Mouse (Mus musculus) midbrain, embryonic 11.5 days (tissue): Measurements from ENCODE around the gene Gm20696. TPM values are rescaled to one million over a fixed set of nuclear protein-coding genes. Genes with fewer than 3 reads are reported as not detected.
A peak's percentile ranks its signal among the peaks of the same experiment; 100 is the strongest.

ENCODE experiments used
- ATAC-seq: fragments of 200-750 bp; cut with Nextera tagmentation; 2 replicates; pipeline ENCODE4 v1.8.0; 2017; ENCODE audit warnings: moderate TSS enrichment, moderate library complexity; ENCODE audit not compliant: low FRiP score
- DNase-seq: peaks from one replicate; pipeline ENCODE4 v3.0.0; 2015; ENCODE audit warnings: low spot score; ENCODE audit errors: missing footprints
- H3K27ac ChIP-seq: fragments of 300-500 bp; sonication (generic); 2 replicates; pipeline ENCODE4 v1.5.1; 2014; ENCODE audit warnings: low read depth, low read length
- H3K27me3 ChIP-seq: fragments of 300-500 bp; sonication (generic); 2 replicates; pipeline ENCODE4 v1.6.1; 2014; ENCODE audit warnings: mild to moderate bottlenecking, low read length, moderate library complexity, mixed read lengths; ENCODE audit not compliant: control insufficient read depth, insufficient read depth
- H3K36me3 ChIP-seq: fragments of 300-500 bp; sonication (generic); 2 replicates; pipeline ENCODE4 v1.6.1; 2014; ENCODE audit warnings: mild to moderate bottlenecking, low read length, moderate library complexity, mixed read lengths; ENCODE audit not compliant: control insufficient read depth, insufficient read depth
- H3K4me1 ChIP-seq: fragments of 300-500 bp; sonication (generic); 2 replicates; pipeline ENCODE4 v1.6.1; 2014; ENCODE audit warnings: low read length; ENCODE audit not compliant: control insufficient read depth, insufficient read depth
- H3K4me2 ChIP-seq: fragments of 300-500 bp; sonication (generic); 2 replicates; pipeline ENCODE4 v1.6.1; 2014; ENCODE audit warnings: mild to moderate bottlenecking, moderate library complexity
- H3K4me3 ChIP-seq: fragments of 300-500 bp; sonication (generic); 2 replicates; pipeline ENCODE4 v1.5.1; 2014; ENCODE audit warnings: low read depth, low read length
- H3K9ac ChIP-seq: fragments of 300-500 bp; sonication (generic); 2 replicates; pipeline ENCODE4 v1.6.1; 2014; ENCODE audit warnings: low read length
- H3K9me3 ChIP-seq: fragments of 300-500 bp; sonication (generic); 2 replicates; pipeline ENCODE4 v1.6.1; 2016; ENCODE audit warnings: low read length; ENCODE audit not compliant: control insufficient read depth
- WGBS: fragments of 180-500 bp; shearing (Covaris S2); extraction: QIAGEN DNeasy Blood & Tissue Kit; methylation state at CpG from one replicate; pipeline ENCODE4 v1.1.7; 2014; 5-methylcytosine and 5-hydroxymethylcytosine counted together
- polyA plus RNA-seq: library from polyadenylated mRNA; unstranded; fragments of >200 nt; fragmentation: Nextera tagmentation; extraction: Ambion mirVana; gene quantifications from 2 replicates; pipeline ENCODE4 v1.2.1, GENCODE M21; 2014

The Gm20696 gene
- polyA plus RNA-seq, 1 experiment from 2014 or later: 3.4 TPM

DNA sequence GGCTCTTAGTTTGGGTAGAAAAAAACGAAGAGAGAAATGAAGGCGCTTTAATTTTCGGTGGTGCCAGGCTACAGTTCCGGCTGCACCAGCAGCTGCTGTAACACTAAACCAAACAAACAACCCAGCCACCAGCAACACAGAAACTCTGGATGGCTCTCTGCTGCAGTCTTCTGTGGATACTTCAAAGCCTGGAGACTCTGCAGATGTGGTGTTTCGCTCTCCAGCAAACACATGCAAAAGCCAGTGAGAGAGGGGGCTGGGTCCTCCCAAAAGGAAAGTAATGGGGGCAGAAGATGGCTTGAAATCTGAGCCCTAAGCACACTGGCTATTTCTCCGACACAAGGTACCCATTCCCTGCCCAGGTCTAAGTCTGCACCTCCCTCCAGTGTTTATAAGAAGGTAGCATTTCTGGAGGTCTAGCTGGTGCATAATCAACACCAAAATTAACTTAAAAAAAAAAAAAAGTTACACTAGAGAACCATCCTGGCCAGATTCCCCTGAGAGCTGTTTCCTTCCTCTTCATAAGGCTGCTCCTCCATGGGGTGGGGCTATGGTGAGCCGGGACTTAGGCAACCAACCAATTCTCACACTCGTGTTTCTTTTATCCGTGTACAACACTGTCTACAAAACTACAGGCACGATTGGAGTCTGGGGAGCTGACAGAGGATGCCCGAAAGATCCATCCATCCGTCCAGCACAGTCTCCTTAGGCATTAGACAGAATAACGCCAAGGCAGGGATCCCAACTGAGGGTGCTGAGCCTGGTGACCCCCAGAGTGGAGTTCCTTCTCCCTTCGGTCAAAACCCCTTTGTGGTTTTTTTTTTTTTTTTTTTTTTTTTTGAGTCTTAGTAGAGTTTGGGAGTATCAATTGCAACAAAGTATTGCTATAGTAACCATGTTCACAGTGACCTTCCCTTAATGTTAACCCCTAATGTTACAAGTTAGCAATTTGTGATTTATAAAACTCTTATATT, 55.9 kb downstream of the Gm20696 start:
- ATAC-seq: no peak
- no peak overlapping the region for H3K4me2 ChIP-seq

DNA sequence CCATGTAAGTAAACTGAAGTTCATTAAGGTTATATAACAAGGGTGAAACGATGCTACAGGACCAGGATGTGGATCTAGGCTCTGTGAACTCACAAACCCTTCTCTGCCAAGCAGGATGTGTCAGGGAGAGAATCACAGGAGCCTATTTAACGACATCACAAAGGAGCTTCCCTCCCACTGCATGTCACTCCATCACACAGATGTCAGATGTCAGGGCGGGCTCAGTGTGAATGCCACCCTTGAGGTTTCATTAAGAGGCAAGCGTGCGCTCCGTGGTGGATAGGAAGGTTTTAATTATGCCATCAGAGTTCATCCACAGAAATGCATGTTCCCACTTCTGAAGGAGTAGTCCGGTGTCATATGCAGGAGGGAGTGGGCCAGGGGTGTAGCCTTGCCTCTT, 60.5 kb downstream of the Gm20696 start:
- no peak overlapping the region for H3K27ac ChIP-seq
- no peaks in the 10 kb centered on the region for H3K27me3 ChIP-seq
- H3K9me3 ChIP-seq: no peaks in the 10 kb centered on the region
- no peaks in the 10 kb centered on the region for H3K36me3 ChIP-seq
- DNase-seq (no peak), ATAC-seq (no peak)
- no peaks in the 10 kb centered on the region for H3K4me1 ChIP-seq
- H3K4me3 ChIP-seq: no peak overlapping the region
- no peak overlapping the region for H3K4me2 ChIP-seq
- WGBS: 74% methylated on average over 7 of the region's 7 CpGs
- no peak overlapping the region for H3K9ac ChIP-seq

More for the DNA sequence above, 55.9 kb downstream of the Gm20696 start:
- no peak overlapping the region for H3K27ac ChIP-seq
- no peak for DNase-seq
- H3K4me1 ChIP-seq: peaks cover 12% of the 10 kb centered on the region
- H3K4me3 ChIP-seq: no peak overlapping the region
- H3K27me3 ChIP-seq: peaks cover 9% of the 10 kb centered on the region; the same call in 1 of the 2 replicates
- H3K36me3 ChIP-seq: no peaks in the 10 kb centered on the region
- H3K9me3 ChIP-seq: no peaks in the 10 kb centered on the region
- H3K9ac ChIP-seq: no peak overlapping the region
- WGBS: 55% methylated on average over 14 of the region's 14 CpGs

DNA sequence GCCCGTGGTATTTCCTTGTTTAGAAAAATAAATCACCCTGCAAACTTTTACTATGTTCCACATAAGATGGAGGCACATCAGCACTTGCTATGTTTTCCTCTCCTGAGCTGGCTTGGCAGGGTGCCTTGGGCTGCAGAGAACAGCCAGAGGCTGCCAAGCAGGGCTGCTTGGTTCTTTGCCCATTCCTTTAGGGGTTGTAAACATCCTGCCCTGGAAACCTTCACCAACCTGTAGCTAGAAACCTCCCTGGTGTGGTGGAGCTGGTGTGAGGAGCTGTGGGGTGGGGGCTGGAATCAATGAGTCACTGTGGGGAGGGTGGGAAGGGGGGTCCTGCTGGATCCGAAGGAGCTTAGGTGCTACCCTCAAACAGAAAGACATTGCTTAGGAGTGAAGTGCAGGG, 61.8 kb downstream of the Gm20696 start:
- Histone ChIP-seq H3K4me2 (no peak overlapping the region), H3K36me3 (no peaks in the 10 kb centered on the region), H3K4me1 (peaks cover 2% of the 10 kb centered on the region), H3K27me3 (no peaks in the 10 kb centered on the region), H3K9me3 (no peaks in the 10 kb centered on the region), H3K9ac (no peak overlapping the region), H3K4me3 (no peak overlapping the region), H3K27ac (no peak overlapping the region)
- 86% methylated on average over 2 of the region's 2 CpGs for WGBS
- DNase-seq: no peak
- ATAC-seq: no peak

GRCm38 (mm10) chr6:99602434-99602833, 64.2 kb downstream of the Gm20696 start:
- H3K9me3 ChIP-seq: no peaks in the 10 kb centered on the region
- H3K4me3 ChIP-seq: no peak overlapping the region
- 94% methylated on average over 7 of the region's 7 CpGs for WGBS
- no peak overlapping the region for H3K27ac ChIP-seq
- H3K9ac ChIP-seq: no peak overlapping the region
- DNase-seq (no peak), ATAC-seq (no peak)
- peaks cover 11% of the 10 kb centered on the region for H3K4me1 ChIP-seq
- no peaks in the 10 kb centered on the region for H3K27me3 ChIP-seq
- H3K36me3 ChIP-seq: no peaks in the 10 kb centered on the region
- no peak overlapping the region for H3K4me2 ChIP-seq

GRCm38 (mm10) chr6:99600886-99601285, 65.7 kb downstream of the Gm20696 start:
- 82% methylated on average over 8 of the region's 8 CpGs for WGBS

GRCm38 (mm10) chr6:99600168-99600793, 66.3 kb downstream of the Gm20696 start:
- H3K4me3 ChIP-seq: no peak overlapping the region
- peaks cover 11% of the 10 kb centered on the region for H3K4me1 ChIP-seq
- H3K36me3 ChIP-seq: no peaks in the 10 kb centered on the region
- no peak overlapping the region for H3K9ac ChIP-seq
- no peak overlapping the region; the same call in 1 of the 2 replicates for H3K4me2 ChIP-seq
- no peaks in the 10 kb centered on the region for H3K27me3 ChIP-seq
- DNase-seq (peak; percentile 93), ATAC-seq (peak; percentile 70)
- 45% methylated on average over 10 of the region's 10 CpGs for WGBS
- H3K9me3 ChIP-seq: no peaks in the 10 kb centered on the region
- H3K27ac ChIP-seq: no peak overlapping the region

More at GRCm38 (mm10) chr6:99600886-99601285, 65.7 kb downstream of the Gm20696 start:
- no peak for DNase-seq
- no peak overlapping the region for H3K4me2 ChIP-seq
- H3K9me3 ChIP-seq: no peaks in the 10 kb centered on the region
- no peaks in the 10 kb centered on the region for H3K27me3 ChIP-seq
- peaks cover 11% of the 10 kb centered on the region for H3K4me1 ChIP-seq
- no peak overlapping the region for H3K27ac ChIP-seq
- no peak overlapping the region for H3K9ac ChIP-seq
- H3K36me3 ChIP-seq: no peaks in the 10 kb centered on the region
- ATAC-seq: no peak
- H3K4me3 ChIP-seq: no peak overlapping the region

DNA sequence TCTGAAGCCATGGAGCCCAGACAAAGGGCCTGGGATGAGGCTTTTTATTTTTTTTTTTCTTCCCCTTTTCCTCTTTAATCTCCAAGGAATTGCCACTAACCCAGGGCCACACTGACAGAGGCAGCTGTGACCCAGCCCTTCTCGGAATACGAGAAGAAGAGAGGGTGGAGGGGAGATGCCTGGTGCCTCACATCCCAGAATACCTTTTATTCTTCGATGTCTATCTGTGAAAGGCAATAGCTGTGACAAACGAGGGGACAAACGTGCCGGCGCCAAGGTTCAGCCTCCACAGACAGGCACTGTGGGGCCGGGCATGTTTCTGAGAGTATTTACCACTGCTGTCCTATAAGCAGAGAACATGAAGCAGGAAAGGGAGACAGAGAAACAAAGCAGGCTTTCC, 66.9 kb downstream of the Gm20696 start:
- ATAC-seq (0 out of 2 replicates have a peak, but pooled peaks have one; percentile 22), DNase-seq (peak; percentile 89)
- no peak overlapping the region for H3K9ac ChIP-seq
- H3K36me3 ChIP-seq: no peaks in the 10 kb centered on the region
- H3K9me3 ChIP-seq: no peaks in the 10 kb centered on the region
- peak overlapping the region; percentile 19; the same call in 1 of the 2 replicates for H3K4me2 ChIP-seq
- no peak overlapping the region for H3K4me3 ChIP-seq
- peaks cover 11% of the 10 kb centered on the region for H3K4me1 ChIP-seq
- WGBS: 29% methylated on average over 8 of the region's 8 CpGs
- peak overlapping the region; percentile 28; the same call in 1 of the 2 replicates for H3K27ac ChIP-seq
- no peaks in the 10 kb centered on the region for H3K27me3 ChIP-seq

GRCm38 (mm10) chr6:99599229-99599628, 67.4 kb downstream of the Gm20696 start:
- Histone ChIP-seq H3K27ac (no peak overlapping the region; the same call in 1 of the 2 replicates), H3K4me2 (no peak overlapping the region), H3K9me3 (no peaks in the 10 kb centered on the region), H3K27me3 (no peaks in the 10 kb centered on the region), H3K4me1 (peaks cover 11% of the 10 kb centered on the region), H3K4me3 (no peak overlapping the region), H3K36me3 (no peaks in the 10 kb centered on the region), H3K9ac (no peak overlapping the region)
- ATAC-seq (peak; percentile 63; the same call in 1 of the 2 replicates), DNase-seq (peak; percentile 93)
- WGBS: 39% methylated on average over 5 of the region's 5 CpGs

DNA sequence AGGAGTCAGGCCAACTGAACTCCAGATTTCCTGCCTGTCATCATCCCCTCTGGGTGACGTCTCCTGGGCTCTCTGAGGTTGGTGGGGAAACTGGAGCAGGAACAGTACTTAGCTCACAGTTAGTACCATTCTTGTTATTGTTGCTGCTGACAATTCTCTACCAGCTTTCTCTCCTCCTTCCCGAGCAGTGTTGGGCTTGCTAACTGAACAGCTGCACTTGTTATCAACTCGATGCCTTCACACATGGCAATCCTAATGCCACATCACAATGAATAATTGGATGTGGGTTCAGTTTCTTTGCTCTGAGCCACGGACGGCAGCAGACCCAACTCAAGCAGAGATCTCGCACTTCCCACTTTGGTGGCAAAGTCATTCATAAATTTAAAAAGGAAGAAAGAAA, 89.6 kb downstream of the Gm20696 start:
- no peak overlapping the region for H3K27ac ChIP-seq

More for the DNA sequence above, 89.6 kb downstream of the Gm20696 start:
- Histone ChIP-seq H3K9me3 (no peaks in the 10 kb centered on the region), H3K4me2 (no peak overlapping the region), H3K9ac (no peak overlapping the region), H3K4me3 (no peak overlapping the region), H3K36me3 (no peaks in the 10 kb centered on the region), H3K27me3 (no peaks in the 10 kb centered on the region), H3K4me1 (no peaks in the 10 kb centered on the region)
- WGBS: 80% methylated on average over 6 of the region's 6 CpGs
- ATAC-seq: no peak
- DNase-seq: no peak
